Mouse (Mus musculus): ENCODE results near the gene Notum. TPM values are rescaled to one million over a fixed set of nuclear protein-coding genes. Genes with fewer than 3 reads are reported as not detected.

The Notum gene
- 2.1 and 2.5 TPM in 2 replicates for polyA plus RNA-seq (2015; fragmentation: Nextera tagmentation; extraction: Ambion mirVana)

GRCm38 (mm10) chr11:120661076-120661460 is at the start of gene Notum:
Gene Notum (minus strand): TSS chr11:120661175.
- Histone ChIP-seq H3K9ac (ENCODE audit: low read length) (peak within 1 kb of the TSS; percentile 68), H3K4me3 (replicated peaks; ENCODE audit: low read length) (peak within 1 kb of the TSS; percentile 50), H3K4me1 (ENCODE audit: control insufficient read depth, insufficient read depth, low read length) (peaks cover 14% of the 10 kb centered on the region), H3K4me2 (ENCODE audit: low read depth, low read length) (peak within 1 kb of the TSS; percentile 79), H3K27ac (ENCODE audit: low read length) (no peak within 1 kb of the TSS), H3K27me3 (ENCODE audit: control insufficient read depth, insufficient read depth, low read length) (peaks cover 59% of the 10 kb centered on the region), H3K9me3 (replicated peaks; ENCODE audit: control insufficient read depth, low read length) (no peaks in the 10 kb centered on the region), H3K36me3 (ENCODE audit: control insufficient read depth, insufficient read depth, low read length) (no peaks in the 10 kb centered on the region)
- under 1% methylated on average over 35 of the region's 35 CpGs for WGBS
- ATAC-seq (ENCODE audit: insufficient read depth, low FRiP score), result no peak

- WGBS, result 55% methylated on average over 5 of the region's 5 CpGs
- no peak for ATAC-seq (ENCODE audit: insufficient read depth, low FRiP score)
- H3K27ac ChIP-seq (ENCODE audit: low read length), result no peak overlapping the region
Measured at GRCm38 (mm10) chr11:120710672-120711071, 49.7 kb upstream of the Notum start.

GRCm38 (mm10) chr11:120709551-120709950 is 48.6 kb upstream of the Notum start:
- no peak for ATAC-seq (ENCODE audit: insufficient read depth, low FRiP score)
- 73% methylated on average over 2 of the region's 2 CpGs for WGBS
- H3K36me3 ChIP-seq (ENCODE audit: control insufficient read depth, insufficient read depth, low read length), result no peaks in the 10 kb centered on the region
- H3K4me2 ChIP-seq (ENCODE audit: low read depth, low read length), result no peak overlapping the region
- peak overlapping the region; percentile 61 for H3K27ac ChIP-seq (ENCODE audit: low read length)
- peaks cover 39% of the 10 kb centered on the region for H3K4me1 ChIP-seq (ENCODE audit: control insufficient read depth, insufficient read depth, low read length)
- H3K27me3 ChIP-seq (ENCODE audit: control insufficient read depth, insufficient read depth, low read length), result no peaks in the 10 kb centered on the region
- no peak overlapping the region; the same call in 1 of the 2 replicates for H3K9ac ChIP-seq (ENCODE audit: low read length)
- H3K4me3 ChIP-seq (replicated peaks; ENCODE audit: low read length), result no peak overlapping the region
- H3K9me3 ChIP-seq (replicated peaks; ENCODE audit: control insufficient read depth, low read length), result no peaks in the 10 kb centered on the region

More at GRCm38 (mm10) chr11:120710672-120711071, 49.7 kb upstream of the Notum start:
- Histone ChIP-seq H3K36me3 (ENCODE audit: control insufficient read depth, insufficient read depth, low read length) (no peaks in the 10 kb centered on the region), H3K27me3 (ENCODE audit: control insufficient read depth, insufficient read depth, low read length) (no peaks in the 10 kb centered on the region), H3K9ac (ENCODE audit: low read length) (no peak overlapping the region), H3K9me3 (replicated peaks; ENCODE audit: control insufficient read depth, low read length) (no peaks in the 10 kb centered on the region), H3K4me2 (ENCODE audit: low read depth, low read length) (no peak overlapping the region), H3K4me3 (replicated peaks; ENCODE audit: low read length) (no peak overlapping the region), H3K4me1 (ENCODE audit: control insufficient read depth, insufficient read depth, low read length) (peaks cover 38% of the 10 kb centered on the region)

- Histone ChIP-seq H3K36me3 (ENCODE audit: control insufficient read depth, insufficient read depth, low read length) (no peaks in the 10 kb centered on the region), H3K27ac (ENCODE audit: low read length) (peak overlapping the region; percentile 61)
Measured at GRCm38 (mm10) chr11:120707969-120708368, 47.0 kb upstream of the Notum start.

GRCm38 (mm10) chr11:120707225-120707624 is 46.2 kb upstream of the Notum start:
- ATAC-seq (ENCODE audit: insufficient read depth, low FRiP score), result no peak
- H3K36me3 ChIP-seq (ENCODE audit: control insufficient read depth, insufficient read depth, low read length), result no peaks in the 10 kb centered on the region
- H3K4me2 ChIP-seq (ENCODE audit: low read depth, low read length), result no peak overlapping the region
- no peaks in the 10 kb centered on the region for H3K9me3 ChIP-seq (replicated peaks; ENCODE audit: control insufficient read depth, low read length)
- H3K4me3 ChIP-seq (replicated peaks; ENCODE audit: low read length), result no peak overlapping the region
- peak overlapping the region; percentile 30 for H3K9ac ChIP-seq (ENCODE audit: low read length)
- H3K4me1 ChIP-seq (ENCODE audit: control insufficient read depth, insufficient read depth, low read length), result peaks cover 41% of the 10 kb centered on the region
- H3K27me3 ChIP-seq (ENCODE audit: control insufficient read depth, insufficient read depth, low read length), result no peaks in the 10 kb centered on the region
- WGBS, result 33% methylated on average over 12 of the region's 12 CpGs
- no peak overlapping the region for H3K27ac ChIP-seq (ENCODE audit: low read length)

More at GRCm38 (mm10) chr11:120707969-120708368, 47.0 kb upstream of the Notum start:
- peaks cover 43% of the 10 kb centered on the region for H3K4me1 ChIP-seq (ENCODE audit: control insufficient read depth, insufficient read depth, low read length)
- H3K4me2 ChIP-seq (ENCODE audit: low read depth, low read length), result no peak overlapping the region
- no peaks in the 10 kb centered on the region for H3K9me3 ChIP-seq (replicated peaks; ENCODE audit: control insufficient read depth, low read length)
- no peaks in the 10 kb centered on the region for H3K27me3 ChIP-seq (ENCODE audit: control insufficient read depth, insufficient read depth, low read length)
- WGBS, result 40% methylated on average over 5 of the region's 5 CpGs
- H3K9ac ChIP-seq (ENCODE audit: low read length), result peak overlapping the region; percentile 15; the same call in 1 of the 2 replicates
- no peak for ATAC-seq (ENCODE audit: insufficient read depth, low FRiP score)
- no peak overlapping the region for H3K4me3 ChIP-seq (replicated peaks; ENCODE audit: low read length)

DNA sequence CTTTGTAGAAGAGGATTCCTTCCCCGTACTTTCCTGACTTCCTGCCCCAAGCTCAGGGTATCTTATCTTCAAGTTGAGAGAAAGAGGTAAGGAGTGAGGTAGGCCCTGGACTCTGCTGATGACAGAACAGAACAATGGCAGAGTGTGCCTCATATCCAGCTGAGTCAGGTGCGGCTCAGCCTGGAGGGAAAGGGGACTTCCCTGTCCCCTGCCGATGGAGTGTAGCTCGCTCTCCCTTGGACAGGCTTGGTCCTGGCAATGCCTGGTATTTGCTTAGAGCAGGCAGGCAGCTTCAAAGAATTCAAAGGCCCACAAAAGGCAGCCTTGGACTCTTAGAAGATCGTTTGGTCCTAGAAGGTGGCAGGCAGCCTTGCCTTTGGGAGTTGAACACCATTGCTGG is 45.1 kb upstream of the Notum start:
- no peaks in the 10 kb centered on the region for H3K36me3 ChIP-seq (ENCODE audit: control insufficient read depth, insufficient read depth, low read length)
- H3K9ac ChIP-seq (ENCODE audit: low read length), result no peak overlapping the region; the same call in 1 of the 2 replicates
- 0 out of 2 replicates have a peak overlapping the region, but pooled peaks have one; percentile 12 for H3K27ac ChIP-seq (ENCODE audit: low read length)
- no peak overlapping the region for H3K4me2 ChIP-seq (ENCODE audit: low read depth, low read length)
- H3K4me1 ChIP-seq (ENCODE audit: control insufficient read depth, insufficient read depth, low read length), result peaks cover 41% of the 10 kb centered on the region
- no peaks in the 10 kb centered on the region for H3K9me3 ChIP-seq (replicated peaks; ENCODE audit: control insufficient read depth, low read length)
- H3K4me3 ChIP-seq (replicated peaks; ENCODE audit: low read length), result no peak overlapping the region
- no peaks in the 10 kb centered on the region for H3K27me3 ChIP-seq (ENCODE audit: control insufficient read depth, insufficient read depth, low read length)
- ATAC-seq (ENCODE audit: insufficient read depth, low FRiP score), result no peak
- WGBS, result 54% methylated on average over 5 of the region's 5 CpGs

DNA sequence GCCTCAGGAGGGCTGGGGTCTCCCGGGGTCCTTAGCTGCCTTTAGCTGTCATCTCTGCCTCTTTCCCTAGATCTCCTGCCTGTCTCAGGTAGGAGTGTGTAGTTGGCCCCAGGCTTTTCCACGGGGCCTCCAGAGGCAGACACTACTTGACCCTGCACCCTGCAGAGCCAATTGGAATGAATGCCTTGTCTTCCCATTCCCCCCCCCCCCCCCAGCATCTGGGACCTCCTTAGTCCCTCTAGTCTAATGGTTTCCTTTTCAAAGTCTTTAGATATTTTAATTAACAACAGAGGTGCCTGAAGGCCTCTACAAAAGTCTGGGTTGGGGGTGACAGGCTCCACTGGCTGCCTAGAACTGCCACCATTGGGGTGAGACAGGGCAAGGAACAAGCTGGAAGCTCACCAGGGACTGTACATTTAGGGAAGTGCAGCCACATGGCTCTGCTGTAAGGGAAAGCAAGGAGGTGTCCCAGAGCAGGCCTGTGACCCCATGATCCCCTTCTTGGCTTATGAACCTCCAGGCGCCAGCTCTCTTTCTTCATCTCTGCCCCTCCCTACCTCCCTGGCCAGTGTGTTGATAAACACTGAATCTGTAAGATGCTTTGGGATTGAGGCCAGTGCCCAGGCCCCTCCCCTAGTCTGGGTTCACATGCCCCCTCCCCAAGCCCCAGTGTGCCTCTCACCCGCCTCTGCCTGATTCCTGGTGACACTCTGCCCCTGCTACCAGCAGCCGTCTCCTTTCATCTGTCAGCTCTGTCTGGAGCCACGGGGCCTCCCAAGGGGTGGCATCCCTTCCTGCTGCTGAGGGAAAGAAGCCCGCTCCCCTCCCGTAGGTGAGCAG is 43.7 kb upstream of the Notum start:
- Histone ChIP-seq H3K9me3 (replicated peaks; ENCODE audit: control insufficient read depth, low read length) (no peaks in the 10 kb centered on the region), H3K36me3 (ENCODE audit: control insufficient read depth, insufficient read depth, low read length) (no peaks in the 10 kb centered on the region), H3K27ac (ENCODE audit: low read length) (peak overlapping the region; percentile 25; the same call in 1 of the 2 replicates), H3K9ac (ENCODE audit: low read length) (peak overlapping the region; percentile 32; the same call in 1 of the 2 replicates), H3K27me3 (ENCODE audit: control insufficient read depth, insufficient read depth, low read length) (no peaks in the 10 kb centered on the region), H3K4me1 (ENCODE audit: control insufficient read depth, insufficient read depth, low read length) (peaks cover 37% of the 10 kb centered on the region), H3K4me3 (replicated peaks; ENCODE audit: low read length) (no peak overlapping the region), H3K4me2 (ENCODE audit: low read depth, low read length) (no peak overlapping the region)
- 29% methylated on average over 8 of the region's 8 CpGs for WGBS
- ATAC-seq (ENCODE audit: insufficient read depth, low FRiP score), result no peak

- peak overlapping the region; percentile 17; the same call in 1 of the 2 replicates for H3K9ac ChIP-seq (ENCODE audit: low read length)
Measured at GRCm38 (mm10) chr11:120703696-120704454, 42.9 kb upstream of the Notum start.

More at GRCm38 (mm10) chr11:120703696-120704454, 42.9 kb upstream of the Notum start:
- H3K4me2 ChIP-seq (ENCODE audit: low read depth, low read length), result no peak overlapping the region
- H3K27me3 ChIP-seq (ENCODE audit: control insufficient read depth, insufficient read depth, low read length), result no peaks in the 10 kb centered on the region
- ATAC-seq (ENCODE audit: insufficient read depth, low FRiP score), result no peak
- peak overlapping the region; percentile 25; the same call in 1 of the 2 replicates for H3K27ac ChIP-seq (ENCODE audit: low read length)
- no peak overlapping the region for H3K4me3 ChIP-seq (replicated peaks; ENCODE audit: low read length)
- H3K36me3 ChIP-seq (ENCODE audit: control insufficient read depth, insufficient read depth, low read length), result no peaks in the 10 kb centered on the region
- no peaks in the 10 kb centered on the region for H3K9me3 ChIP-seq (replicated peaks; ENCODE audit: control insufficient read depth, low read length)
- H3K4me1 ChIP-seq (ENCODE audit: control insufficient read depth, insufficient read depth, low read length), result peaks cover 29% of the 10 kb centered on the region
- 44% methylated on average over 15 of the region's 15 CpGs for WGBS

Measured in stomach, embryonic 16.5 days (tissue).